Mouse (Mus musculus): ENCODE measurements around the gene Dock1.

Gene Dock1

GRCm38 (mm10) chr7:134960871-134961270 is 290.4 kb downstream of the Dock1 start:
- DNase-seq (ENCODE audit: low spot score), result no peak

- DNase-seq (ENCODE audit: low spot score), result no peak
Measured at GRCm38 (mm10) chr7:134961608-134962007, 291.2 kb downstream of the Dock1 start.

GRCm38 (mm10) chr7:134990244-134990643 is 319.8 kb downstream of the Dock1 start:
- no peak for DNase-seq (ENCODE audit: low spot score)

GRCm38 (mm10) chr7:134990911-134991310 is 320.5 kb downstream of the Dock1 start:
- DNase-seq (ENCODE audit: low spot score), result no peak

- DNase-seq (ENCODE audit: low spot score), result no peak
Measured at GRCm38 (mm10) chr7:134994983-134995382, 324.5 kb downstream of the Dock1 start.

- no peak for DNase-seq (ENCODE audit: low spot score)
Measured at GRCm38 (mm10) chr7:135002216-135002615, 331.8 kb downstream of the Dock1 start.

GRCm38 (mm10) chr7:135002891-135003290 is 332.4 kb downstream of the Dock1 start:
- DNase-seq (ENCODE audit: low spot score), result no peak

- no peak for DNase-seq (ENCODE audit: low spot score)
Measured at GRCm38 (mm10) chr7:135005964-135006560, 335.6 kb downstream of the Dock1 start.

GRCm38 (mm10) chr7:135008021-135008420 is 337.6 kb downstream of the Dock1 start:
- DNase-seq (ENCODE audit: low spot score), result no peak

- no peak for DNase-seq (ENCODE audit: low spot score)
Measured at GRCm38 (mm10) chr7:135010997-135011396, 340.5 kb downstream of the Dock1 start.

GRCm38 (mm10) chr7:135017531-135017930 is 347.1 kb downstream of the Dock1 start:
- DNase-seq (ENCODE audit: low spot score), result no peak

- no peak for DNase-seq (ENCODE audit: low spot score)
Measured at GRCm38 (mm10) chr7:135020762-135021161, 350.3 kb downstream of the Dock1 start.

- DNase-seq (ENCODE audit: low spot score), result no peak
Measured at GRCm38 (mm10) chr7:135021544-135022100, 351.2 kb downstream of the Dock1 start.

- DNase-seq (ENCODE audit: low spot score), result no peak
Measured at GRCm38 (mm10) chr7:135024531-135024930, 354.1 kb downstream of the Dock1 start.

GRCm38 (mm10) chr7:135028716-135029115 is 358.3 kb downstream of the Dock1 start:
- DNase-seq (ENCODE audit: low spot score), result no peak

- no peak for DNase-seq (ENCODE audit: low spot score)
Measured at GRCm38 (mm10) chr7:135029136-135029535, 358.7 kb downstream of the Dock1 start.

GRCm38 (mm10) chr7:135031466-135031865 is 361.0 kb downstream of the Dock1 start:
- DNase-seq (ENCODE audit: low spot score), result no peak

- no peak for DNase-seq (ENCODE audit: low spot score)
Measured at GRCm38 (mm10) chr7:135034811-135035210, 364.4 kb downstream of the Dock1 start.

GRCm38 (mm10) chr7:135035651-135036050 is 365.2 kb downstream of the Dock1 start:
- DNase-seq (ENCODE audit: low spot score), result no peak

- DNase-seq (ENCODE audit: low spot score), result no peak
Measured at GRCm38 (mm10) chr7:135038930-135039329, 368.5 kb downstream of the Dock1 start.

GRCm38 (mm10) chr7:135043931-135044765 is 373.7 kb downstream of the Dock1 start:
- no peak for DNase-seq (ENCODE audit: low spot score)

- DNase-seq (ENCODE audit: low spot score), result no peak
Measured at GRCm38 (mm10) chr7:135049416-135049815, 379.0 kb downstream of the Dock1 start.

- no peak for DNase-seq (ENCODE audit: low spot score)
Measured at GRCm38 (mm10) chr7:135053186-135053715, 382.8 kb downstream of the Dock1 start.
